Mouse (Mus musculus) testis, adult 10 weeks (tissue): ENCODE data around the gene Apoc2. TPM values are rescaled to one million over a fixed set of nuclear protein-coding genes. Genes with fewer than 3 reads are reported as not detected.

Experiments used
- polyA plus RNA-seq: library from polyadenylated mRNA; stranded (reverse); fragments of 350-450 nt; fragmentation: Illumina TruSeq; extraction: RNeasy Lipid Tissue Mini Kit (QIAGEN cat#74804); gene quantifications from one replicate; pipeline ENCODE4 v1.2.3, GENCODE M21; 2014; ENCODE audit warnings: low read depth, low replicate concordance

Gene Apoc2
- polyA plus RNA-seq: not detected

GRCm38 (mm10) chr7:19677872-19678271 lies at the start of gene Apoc2:
Gene Apoc2 (minus strand): TSS chr7:19677941.

GRCm38 (mm10) chr7:19715239-19716054 lies 37.7 kb upstream of the Apoc2 start, which contains the start of gene Tomm40:
Gene Tomm40 (minus strand): TSS chr7:19715438.

GRCm38 (mm10) chr7:19698907-19699826 lies 21.4 kb upstream of the Apoc2 start, which contains the start of gene Apoe:
Gene Apoe (minus strand): TSS chr7:19699188.

GRCm38 (mm10) chr7:19691873-19692865 lies 14.4 kb upstream of the Apoc2 start, which contains the start of gene Apoc1:
Gene Apoc1 (minus strand): TSS chr7:19692660.

GRCm38 (mm10) chr7:19681202-19681694 lies 3.5 kb upstream of the Apoc2 start, which contains the start of the genes Gm44805 and Apoc4:
Gene Gm44805 (minus strand): TSS chr7:19681423.
Gene Apoc4 (minus strand): TSS chr7:19681479.

GRCm38 (mm10) chr7:19664955-19665841 lies 12.5 kb downstream of the Apoc2 start, which contains the start of gene Clptm1:
Gene Clptm1 (minus strand): TSS chr7:19665033.

GRCm38 (mm10) chr7:19629361-19629734 lies 48.4 kb downstream of the Apoc2 start, which contains the start of gene Relb:
Gene Relb (minus strand): TSS chr7:19629438.

Other genes with a start within 250 kb of the Apoc2 start
- gene Mark4, start 219.1 kb downstream of the Apoc2 start, polyA plus RNA-seq: 1.4 TPM
- 2.0 TPM for gene Exoc3l2, start 214.6 kb downstream of the Apoc2 start, polyA plus RNA-seq
- gene Bloc1s3, start 169.6 kb downstream of the Apoc2 start, polyA plus RNA-seq: 2.0 TPM
- gene Trappc6a, start 169.5 kb downstream of the Apoc2 start, polyA plus RNA-seq: not detected
- gene Nkpd1, start 160.1 kb downstream of the Apoc2 start, polyA plus RNA-seq: not detected
- 0.43 TPM for gene Ppp1r37, start 114.9 kb downstream of the Apoc2 start, polyA plus RNA-seq
- gene Zfp296, start 100.7 kb downstream of the Apoc2 start, polyA plus RNA-seq: not detected
- 12.5 TPM for gene Gemin7, start 100.3 kb downstream of the Apoc2 start, polyA plus RNA-seq
- 3.3 TPM for gene Clasrp, start 73.5 kb downstream of the Apoc2 start, polyA plus RNA-seq
- gene Relb, start 48.5 kb downstream of the Apoc2 start, polyA plus RNA-seq: 0.39 TPM
- 17.7 TPM for gene Clptm1, start 12.9 kb downstream of the Apoc2 start, polyA plus RNA-seq
- gene Gm44805, start 3.5 kb upstream of the Apoc2 start, polyA plus RNA-seq: not detected
- gene Apoc4, start 3.5 kb upstream of the Apoc2 start, polyA plus RNA-seq: not detected
- gene Apoc1, start 14.7 kb upstream of the Apoc2 start, polyA plus RNA-seq: 9.0 TPM
- gene Apoe, start 21.2 kb upstream of the Apoc2 start, polyA plus RNA-seq: 3.0 TPM
- gene Tomm40, start 37.5 kb upstream of the Apoc2 start, polyA plus RNA-seq: 0.38 TPM
- 7.8 TPM for gene Nectin2, start 72.5 kb upstream of the Apoc2 start, polyA plus RNA-seq
- not detected for gene Bcam, start 93.1 kb upstream of the Apoc2 start, polyA plus RNA-seq
- not detected for gene Cblc, start 118.9 kb upstream of the Apoc2 start, polyA plus RNA-seq
- gene Bcl3, start 144.8 kb upstream of the Apoc2 start, polyA plus RNA-seq: 0.53 TPM
- gene Gm19345, start 174.1 kb upstream of the Apoc2 start, polyA plus RNA-seq: not detected
- not detected for gene Ceacam16, start 183.4 kb upstream of the Apoc2 start, polyA plus RNA-seq
- gene Ceacam19, start 210.0 kb upstream of the Apoc2 start, polyA plus RNA-seq: not detected
- 7.9 TPM for gene Pvr, start 243.2 kb upstream of the Apoc2 start, polyA plus RNA-seq